Mouse (Mus musculus): ENCODE results near the gene Slc4a11. TPM values are rescaled to one million over a fixed set of nuclear protein-coding genes. Genes with fewer than 3 reads are reported as not detected.

The Slc4a11 gene
- polyA plus RNA-seq, 1 experiment, result 6.0 TPM

DNA sequence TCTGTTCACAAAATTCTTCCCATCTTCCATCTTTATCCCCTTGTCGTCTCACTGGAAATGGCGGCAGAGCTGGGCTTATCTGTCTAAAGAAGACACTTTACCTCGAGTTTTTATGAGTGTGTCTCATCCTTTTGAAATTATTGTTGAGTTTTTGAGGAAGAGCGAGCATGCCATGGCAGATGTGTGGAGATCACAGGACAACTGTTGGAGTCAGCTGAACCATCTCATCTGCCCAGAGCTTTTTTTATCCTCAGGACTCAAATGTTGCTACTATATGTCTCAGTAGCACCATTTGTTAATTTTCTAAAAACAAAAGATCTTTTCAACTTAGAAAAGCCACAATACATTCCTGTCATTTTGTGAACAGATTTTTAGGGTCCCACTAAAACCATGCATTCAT is 52.1 kb downstream of the Slc4a11 start:
- H3K27ac ChIP-seq (ENCODE audit: insufficient read depth, low read depth, low read length), result no peak overlapping the region
- TF ChIP-seq CTCF (IDR thresholded peaks at IDR 0.05; ENCODE audit: extremely low read depth, insufficient read length, insufficient replicate concordance, low read depth, low read length) (no peak), POLR2A (IDR thresholded peaks at IDR 0.05; ENCODE audit: low read depth, low read length) (no peak)
- peaks cover 6% of the 10 kb centered on the region for H3K4me1 ChIP-seq (ENCODE audit: control insufficient read depth, insufficient read depth, insufficient read length, low read length)
- no peaks in the 10 kb centered on the region for H3K27me3 ChIP-seq (ENCODE audit: control insufficient read depth, insufficient read depth, low read length)
- no peak overlapping the region for H3K4me3 ChIP-seq (ENCODE audit: low read depth, low read length)
- H3K36me3 ChIP-seq (ENCODE audit: control insufficient read depth, insufficient read depth, low read length), result 0 out of 2 replicates have a peak, but pooled peaks cover 2% of the 10 kb centered on the region
- 77% methylated on average over 4 of the region's 4 CpGs for WGBS

DNA sequence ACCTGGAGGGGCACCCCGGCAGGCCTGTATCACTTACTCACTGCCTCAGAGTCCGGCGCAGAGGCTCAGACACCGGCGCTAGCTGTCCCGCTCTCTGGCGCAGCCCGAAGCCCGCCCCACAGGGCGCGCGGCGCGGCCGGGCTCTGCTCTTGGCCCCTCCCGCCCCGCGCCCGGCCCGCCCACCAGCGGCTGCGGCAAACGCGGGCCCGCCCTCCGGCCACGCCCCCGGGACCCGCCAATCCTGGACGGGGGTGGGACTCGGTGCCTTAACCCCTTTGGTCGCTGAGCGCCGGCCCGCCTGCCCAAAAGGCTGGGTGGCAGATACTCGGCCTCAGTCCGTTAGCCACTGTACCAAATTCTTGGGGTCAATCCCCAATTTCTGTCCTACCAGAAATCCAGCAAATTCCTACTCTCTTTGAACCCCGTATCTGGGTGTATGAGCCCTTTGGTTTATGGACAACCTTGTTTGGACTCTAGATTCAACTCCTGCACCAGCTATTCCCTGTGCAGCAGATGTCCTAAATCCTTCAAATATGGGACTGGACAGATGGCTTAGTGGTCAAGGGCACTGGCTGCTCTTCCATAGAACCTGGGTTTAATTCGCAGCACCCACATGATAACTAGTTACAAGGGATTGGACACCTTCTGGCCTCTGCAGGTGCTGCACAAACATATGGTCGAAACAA is 54.5 kb downstream of the Slc4a11 start, which contains the start of gene Lzts3:
TSS of gene Lzts3 (minus strand) at position 120 of the 686 bp plus-strand sequence.
- Histone ChIP-seq H3K27ac (ENCODE audit: insufficient read depth, low read depth, low read length) (no peak within 1 kb of the TSS), H3K4me1 (ENCODE audit: control insufficient read depth, insufficient read depth, insufficient read length, low read length) (peaks cover 11% of the 10 kb centered on the region), H3K36me3 (ENCODE audit: control insufficient read depth, insufficient read depth, low read length) (no peaks in the 10 kb centered on the region), H3K4me3 (ENCODE audit: low read depth, low read length) (peak within 1 kb of the TSS; percentile 99), H3K27me3 (ENCODE audit: control insufficient read depth, insufficient read depth, low read length) (no peaks in the 10 kb centered on the region)
- TF ChIP-seq CTCF (IDR thresholded peaks at IDR 0.05; ENCODE audit: extremely low read depth, insufficient read length, insufficient replicate concordance, low read depth, low read length) (no peak), POLR2A (IDR thresholded peaks at IDR 0.05; ENCODE audit: low read depth, low read length) (peak; percentile 44; the same call in 1 of the 2 replicates)
- 3% methylated on average over 39 of the region's 40 CpGs for WGBS

GRCm38 (mm10) chr2:130642197-130642660 is 55.1 kb downstream of the Slc4a11 start:
- Histone ChIP-seq H3K36me3 (ENCODE audit: control insufficient read depth, insufficient read depth, low read length) (no peaks in the 10 kb centered on the region), H3K4me1 (ENCODE audit: control insufficient read depth, insufficient read depth, insufficient read length, low read length) (peaks cover 11% of the 10 kb centered on the region), H3K4me3 (ENCODE audit: low read depth, low read length) (peak overlapping the region; percentile 99), H3K27ac (ENCODE audit: insufficient read depth, low read depth, low read length) (no peak overlapping the region), H3K27me3 (ENCODE audit: control insufficient read depth, insufficient read depth, low read length) (no peaks in the 10 kb centered on the region)
- WGBS, result under 1% methylated on average over 27 of the region's 27 CpGs
- TF ChIP-seq CTCF (IDR thresholded peaks at IDR 0.05; ENCODE audit: extremely low read depth, insufficient read length, insufficient replicate concordance, low read depth, low read length), result no peak
- no peak for TF ChIP-seq POLR2A (IDR thresholded peaks at IDR 0.05; ENCODE audit: low read depth, low read length)

- no peak overlapping the region for H3K4me3 ChIP-seq (ENCODE audit: low read depth, low read length)
- peaks cover 15% of the 10 kb centered on the region for H3K4me1 ChIP-seq (ENCODE audit: control insufficient read depth, insufficient read depth, insufficient read length, low read length)
- H3K27ac ChIP-seq (ENCODE audit: insufficient read depth, low read depth, low read length), result no peak overlapping the region
- 61% methylated on average over 6 of the region's 6 CpGs for WGBS
- TF ChIP-seq POLR2A (IDR thresholded peaks at IDR 0.05; ENCODE audit: low read depth, low read length) (no peak), CTCF (IDR thresholded peaks at IDR 0.05; ENCODE audit: extremely low read depth, insufficient read length, insufficient replicate concordance, low read depth, low read length) (no peak)
- H3K36me3 ChIP-seq (ENCODE audit: control insufficient read depth, insufficient read depth, low read length), result no peaks in the 10 kb centered on the region
- no peaks in the 10 kb centered on the region for H3K27me3 ChIP-seq (ENCODE audit: control insufficient read depth, insufficient read depth, low read length)
These were observed 55.8 kb downstream of the Slc4a11 start for GRCm38 (mm10) chr2:130641351-130642025.

- Histone ChIP-seq H3K36me3 (ENCODE audit: control insufficient read depth, insufficient read depth, low read length) (peaks cover 6% of the 10 kb centered on the region; the same call in 1 of the 2 replicates), H3K4me3 (ENCODE audit: low read depth, low read length) (no peak overlapping the region), H3K27me3 (ENCODE audit: control insufficient read depth, insufficient read depth, low read length) (no peaks in the 10 kb centered on the region), H3K27ac (ENCODE audit: insufficient read depth, low read depth, low read length) (peak overlapping the region; percentile 92), H3K4me1 (ENCODE audit: control insufficient read depth, insufficient read depth, insufficient read length, low read length) (peaks cover 34% of the 10 kb centered on the region)
- TF ChIP-seq POLR2A (IDR thresholded peaks at IDR 0.05; ENCODE audit: low read depth, low read length), result no peak
- WGBS, result 37% methylated on average over 6 of the region's 6 CpGs
These were observed 58.0 kb downstream of the Slc4a11 start for GRCm38 (mm10) chr2:130639276-130639675.

DNA sequence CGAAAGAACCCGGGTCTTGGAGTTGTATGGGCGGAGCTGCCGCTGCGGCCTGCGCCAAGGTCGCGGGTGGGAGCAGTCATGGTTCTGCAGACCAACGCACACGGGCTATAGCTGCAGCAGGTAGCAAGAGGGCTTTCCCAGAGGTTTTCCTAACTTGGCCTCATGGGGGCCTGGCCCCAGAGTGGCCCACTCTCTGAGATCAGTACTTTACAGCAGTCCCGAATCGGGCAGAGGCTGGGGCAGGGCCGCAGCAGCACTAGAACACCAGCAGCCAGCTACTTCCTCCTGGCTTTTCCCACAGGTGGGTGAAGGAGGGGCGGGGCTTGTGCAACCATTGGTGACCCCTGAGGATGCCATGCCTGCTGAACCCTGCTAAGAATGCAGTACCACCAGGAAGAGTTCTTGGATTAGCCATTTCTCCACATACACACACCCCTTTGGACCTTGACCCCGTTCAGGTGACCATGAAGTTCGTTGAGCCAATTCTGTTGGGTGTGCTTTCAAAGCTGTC is 59.2 kb downstream of the Slc4a11 start:
- Histone ChIP-seq H3K4me3 (ENCODE audit: low read depth, low read length) (peak overlapping the region; percentile 80), H3K27me3 (ENCODE audit: control insufficient read depth, insufficient read depth, low read length) (no peaks in the 10 kb centered on the region), H3K36me3 (ENCODE audit: control insufficient read depth, insufficient read depth, low read length) (peaks cover 7% of the 10 kb centered on the region; the same call in 1 of the 2 replicates), H3K27ac (ENCODE audit: insufficient read depth, low read depth, low read length) (peak overlapping the region; percentile 92), H3K4me1 (ENCODE audit: control insufficient read depth, insufficient read depth, insufficient read length, low read length) (peaks cover 36% of the 10 kb centered on the region)
- WGBS, result 17% methylated on average over 16 of the region's 16 CpGs
- no peak for TF ChIP-seq CTCF (IDR thresholded peaks at IDR 0.05; ENCODE audit: extremely low read depth, insufficient read length, insufficient replicate concordance, low read depth, low read length)
- TF ChIP-seq POLR2A (IDR thresholded peaks at IDR 0.05; ENCODE audit: low read depth, low read length), result no peak; the same call in 1 of the 2 replicates

- H3K4me3 ChIP-seq (ENCODE audit: low read depth, low read length), result peak overlapping the region; percentile 80
- WGBS, result 20% methylated on average over 21 of the region's 21 CpGs
These were observed 61.5 kb downstream of the Slc4a11 start for GRCm38 (mm10) chr2:130635847-130636246.

More at GRCm38 (mm10) chr2:130635847-130636246, 61.5 kb downstream of the Slc4a11 start:
- Histone ChIP-seq H3K36me3 (ENCODE audit: control insufficient read depth, insufficient read depth, low read length) (peaks cover 7% of the 10 kb centered on the region; the same call in 1 of the 2 replicates), H3K27ac (ENCODE audit: insufficient read depth, low read depth, low read length) (0 out of 2 replicates have a peak overlapping the region, but pooled peaks have one; percentile 14), H3K4me1 (ENCODE audit: control insufficient read depth, insufficient read depth, insufficient read length, low read length) (peaks cover 30% of the 10 kb centered on the region), H3K27me3 (ENCODE audit: control insufficient read depth, insufficient read depth, low read length) (no peaks in the 10 kb centered on the region)
- TF ChIP-seq POLR2A (IDR thresholded peaks at IDR 0.05; ENCODE audit: low read depth, low read length) (no peak), CTCF (IDR thresholded peaks at IDR 0.05; ENCODE audit: extremely low read depth, insufficient read length, insufficient replicate concordance, low read depth, low read length) (no peak)

All from small intestine, adult 2 months (tissue).